Mouse (Mus musculus): Measurements from ENCODE around the gene Ppp1r9a.

- TF ChIP-seq CTCF (IDR thresholded peaks at IDR 0.05; ENCODE audit: low read depth) (no peak), EP300 (IDR thresholded peaks at IDR 0.05; ENCODE audit: low read depth) (peak; percentile 27; the same call in 1 of the 2 replicates)
Measured at GRCm38 (mm10) chr6:5079108-5079507, 176.4 kb downstream of the Ppp1r9a start.
